Mouse (Mus musculus): ENCODE results near the gene Bmp2. TPM values are rescaled to one million over a fixed set of nuclear protein-coding genes. Genes with fewer than 3 reads are reported as not detected.

The Bmp2 gene
- polyA plus RNA-seq, 1 experiment from 2014 or later, result 7.9 TPM

GRCm38 (mm10) chr2:133535481-133535880, 16.5 kb upstream of the Bmp2 start:
- Histone ChIP-seq H3K27ac (no peak overlapping the region), H3K4me3 (no peak overlapping the region), H3K4me1 (no peaks in the 10 kb centered on the region), H3K27me3 (ENCODE audit: low read depth, poor library complexity, severe bottlenecking) (no peaks in the 10 kb centered on the region), H3K36me3 (no peaks in the 10 kb centered on the region), H3K9me3 (replicated peaks) (no peaks in the 10 kb centered on the region)
- DNase-seq (ENCODE audit: low spot score), result no peak
- 90% methylated on average over 9 of the region's 9 CpGs for WGBS

DNA sequence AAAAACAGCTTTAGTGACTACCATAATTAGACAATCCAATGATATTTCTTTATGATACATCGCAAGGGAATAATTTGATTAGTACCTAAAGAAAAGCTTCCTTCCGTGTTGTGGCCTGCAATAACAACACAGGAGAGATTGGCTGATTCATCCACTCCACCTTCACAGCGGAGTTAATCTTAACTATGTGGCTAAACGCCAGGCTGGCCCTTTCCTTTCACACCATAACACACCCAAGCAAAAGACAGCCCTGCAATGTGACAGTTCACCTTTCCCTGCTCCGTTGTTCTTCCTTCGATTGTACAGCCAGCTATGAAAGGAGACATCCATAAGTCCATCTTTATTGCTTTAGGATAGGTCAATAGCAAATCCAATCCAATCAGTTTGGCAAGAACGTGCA, 15.1 kb upstream of the Bmp2 start:
- no peaks in the 10 kb centered on the region for H3K4me1 ChIP-seq
- no peak overlapping the region for H3K4me3 ChIP-seq
- no peak overlapping the region for H3K27ac ChIP-seq
- DNase-seq (ENCODE audit: low spot score), result no peak
- no peaks in the 10 kb centered on the region for H3K36me3 ChIP-seq
- H3K9me3 ChIP-seq (replicated peaks), result no peaks in the 10 kb centered on the region
- H3K27me3 ChIP-seq (ENCODE audit: low read depth, poor library complexity, severe bottlenecking), result no peaks in the 10 kb centered on the region
- 91% methylated on average over 7 of the region's 7 CpGs for WGBS

- Histone ChIP-seq H3K4me3 (no peak overlapping the region), H3K4me1 (no peaks in the 10 kb centered on the region), H3K36me3 (no peaks in the 10 kb centered on the region), H3K27me3 (ENCODE audit: low read depth, poor library complexity, severe bottlenecking) (no peaks in the 10 kb centered on the region), H3K27ac (no peak overlapping the region), H3K9me3 (replicated peaks) (no peaks in the 10 kb centered on the region)
- 96% methylated on average over 1 of the region's 1 CpGs for WGBS
- no peak for DNase-seq (ENCODE audit: low spot score)
These were observed 11.3 kb upstream of the Bmp2 start for GRCm38 (mm10) chr2:133540702-133541101.

GRCm38 (mm10) chr2:133550238-133550682, 1.7 kb upstream of the Bmp2 start:
- Histone ChIP-seq H3K4me1 (peaks cover 44% of the 10 kb centered on the region), H3K36me3 (no peaks in the 10 kb centered on the region), H3K27me3 (ENCODE audit: low read depth, poor library complexity, severe bottlenecking) (peaks cover 54% of the 10 kb centered on the region), H3K4me3 (no peak overlapping the region), H3K9me3 (replicated peaks) (no peaks in the 10 kb centered on the region), H3K27ac (no peak overlapping the region)
- DNase-seq (ENCODE audit: low spot score), result peak; percentile 60
- 23% methylated on average over 4 of the region's 4 CpGs for WGBS

DNA sequence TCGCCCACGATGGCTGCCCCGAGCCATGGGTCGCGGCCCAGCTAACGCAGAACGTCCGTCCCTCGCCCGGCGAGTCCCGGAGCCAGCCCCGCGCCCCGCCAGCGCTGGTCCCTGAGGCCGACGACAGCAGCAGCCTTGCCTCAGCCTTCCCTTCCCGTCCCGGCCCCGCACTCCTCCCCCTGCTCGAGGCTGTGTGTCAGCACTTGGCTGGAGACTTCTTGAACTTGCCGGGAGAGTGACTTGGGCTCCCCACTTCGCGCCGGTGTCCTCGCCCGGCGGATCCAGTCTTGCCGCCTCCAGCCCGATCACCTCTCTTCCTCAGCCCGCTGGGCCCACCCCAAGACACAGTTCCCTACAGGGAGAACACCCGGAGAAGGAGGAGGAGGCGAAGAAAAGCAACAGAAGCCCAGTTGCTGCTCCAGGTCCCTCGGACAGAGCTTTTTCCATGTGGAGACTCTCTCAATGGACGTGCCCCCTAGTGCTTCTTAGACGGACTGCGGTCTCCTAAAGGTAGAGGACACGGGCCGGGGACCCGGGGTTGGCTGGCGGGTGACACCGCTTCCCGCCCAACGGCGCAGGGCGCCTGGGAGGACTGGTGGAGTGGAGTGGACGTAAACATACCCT, 995 bp downstream of the Bmp2 start:
- no peaks in the 10 kb centered on the region for H3K9me3 ChIP-seq (replicated peaks)
- H3K4me3 ChIP-seq, result peak overlapping the region; percentile 62
- H3K4me1 ChIP-seq, result peaks cover 38% of the 10 kb centered on the region
- DNase-seq (ENCODE audit: low spot score), result peak; percentile 68
- no peaks in the 10 kb centered on the region for H3K36me3 ChIP-seq
- peaks cover 75% of the 10 kb centered on the region for H3K27me3 ChIP-seq (ENCODE audit: low read depth, poor library complexity, severe bottlenecking)
- WGBS, result under 1% methylated on average over 48 of the region's 48 CpGs
- peak overlapping the region; percentile 81 for H3K27ac ChIP-seq

DNA sequence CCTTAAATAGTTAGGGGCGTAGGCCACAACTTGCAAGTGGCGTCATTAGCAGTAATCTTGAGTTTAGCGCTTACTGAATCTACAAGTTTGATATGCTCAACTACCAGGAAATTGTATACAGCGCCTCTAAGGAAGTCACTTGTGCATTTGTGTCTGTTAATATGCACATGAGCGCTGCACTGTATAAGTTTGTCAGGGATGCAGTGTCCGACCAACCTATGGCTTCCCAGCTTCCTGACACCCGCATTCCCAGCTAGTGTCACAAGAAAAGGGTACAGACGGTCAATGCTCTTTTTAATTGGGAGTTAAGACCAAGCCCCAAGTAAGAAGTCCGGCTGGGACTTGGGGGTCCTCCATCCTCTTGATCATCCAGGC, 1.9 kb downstream of the Bmp2 start:
- Histone ChIP-seq H3K27me3 (ENCODE audit: low read depth, poor library complexity, severe bottlenecking) (peaks cover 72% of the 10 kb centered on the region), H3K36me3 (no peaks in the 10 kb centered on the region), H3K4me1 (peaks cover 38% of the 10 kb centered on the region), H3K9me3 (replicated peaks) (no peaks in the 10 kb centered on the region), H3K27ac (peak overlapping the region; percentile 74), H3K4me3 (peak overlapping the region; percentile 62)
- WGBS, result 27% methylated on average over 9 of the region's 9 CpGs
- DNase-seq (ENCODE audit: low spot score), result no peak

DNA sequence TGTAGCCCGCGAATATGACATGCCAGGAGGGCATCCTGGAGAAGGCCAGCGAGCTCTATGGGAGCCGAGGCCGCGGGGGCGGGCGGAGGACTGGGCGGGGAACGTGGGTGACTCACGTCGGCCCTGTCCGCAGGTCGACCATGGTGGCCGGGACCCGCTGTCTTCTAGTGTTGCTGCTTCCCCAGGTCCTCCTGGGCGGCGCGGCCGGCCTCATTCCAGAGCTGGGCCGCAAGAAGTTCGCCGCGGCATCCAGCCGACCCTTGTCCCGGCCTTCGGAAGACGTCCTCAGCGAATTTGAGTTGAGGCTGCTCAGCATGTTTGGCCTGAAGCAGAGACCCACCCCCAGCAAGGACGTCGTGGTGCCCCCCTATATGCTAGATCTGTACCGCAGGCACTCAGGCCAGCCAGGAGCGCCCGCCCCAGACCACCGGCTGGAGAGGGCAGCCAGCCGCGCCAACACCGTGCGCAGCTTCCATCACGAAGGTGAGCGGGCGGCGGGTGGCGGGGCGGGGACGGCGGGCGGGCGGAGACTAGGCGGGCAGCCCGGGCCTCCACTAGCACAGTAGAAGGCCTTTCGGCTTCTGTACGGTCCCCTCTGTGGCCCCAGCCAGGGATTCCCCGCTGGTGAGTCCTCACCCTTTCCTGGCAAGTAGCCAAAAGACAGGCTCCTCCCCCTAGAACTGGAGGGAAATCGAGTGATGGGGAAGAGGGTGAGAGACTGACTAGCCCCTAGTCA, 2.5 kb downstream of the Bmp2 start:
- H3K9me3 ChIP-seq (replicated peaks), result no peaks in the 10 kb centered on the region
- peak overlapping the region; percentile 74 for H3K27ac ChIP-seq
- H3K36me3 ChIP-seq, result no peaks in the 10 kb centered on the region
- WGBS, result under 1% methylated on average over 55 of the region's 55 CpGs
- peak; percentile 70 for DNase-seq (ENCODE audit: low spot score)
- peak overlapping the region; percentile 62 for H3K4me3 ChIP-seq
- H3K27me3 ChIP-seq (ENCODE audit: low read depth, poor library complexity, severe bottlenecking), result peaks cover 68% of the 10 kb centered on the region
- H3K4me1 ChIP-seq, result peaks cover 38% of the 10 kb centered on the region

GRCm38 (mm10) chr2:133564248-133564886, 12.4 kb downstream of the Bmp2 start:
- Histone ChIP-seq H3K27me3 (ENCODE audit: low read depth, poor library complexity, severe bottlenecking) (no peaks in the 10 kb centered on the region), H3K4me3 (no peak overlapping the region), H3K4me1 (peaks cover 39% of the 10 kb centered on the region), H3K9me3 (replicated peaks) (no peaks in the 10 kb centered on the region), H3K36me3 (peaks cover 6% of the 10 kb centered on the region), H3K27ac (no peak overlapping the region)
- no peak for DNase-seq (ENCODE audit: low spot score)
- WGBS, result 83% methylated on average over 10 of the region's 10 CpGs

DNA sequence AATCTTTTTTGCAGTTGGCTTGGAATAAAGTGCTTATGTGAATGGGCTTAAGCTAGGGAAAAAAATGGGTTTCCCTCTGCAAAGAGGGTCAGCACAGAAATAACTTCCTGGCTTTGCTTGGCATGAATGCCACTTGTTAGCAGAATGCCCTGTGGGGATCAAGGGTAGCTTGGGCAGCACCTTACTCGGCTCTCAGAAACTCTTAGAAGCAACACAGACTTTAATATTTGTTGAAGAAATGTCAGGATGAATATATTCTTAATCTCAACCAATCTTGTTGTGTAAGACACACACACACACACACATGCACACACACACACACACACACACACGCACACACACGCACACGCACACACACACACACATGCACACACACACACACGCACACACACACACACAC, 13.5 kb downstream of the Bmp2 start:
- 75% methylated on average over 5 of the region's 5 CpGs for WGBS
- peak overlapping the region; percentile 75 for H3K27ac ChIP-seq
- no peak overlapping the region for H3K4me3 ChIP-seq
- H3K4me1 ChIP-seq, result peaks cover 39% of the 10 kb centered on the region
- H3K36me3 ChIP-seq, result peaks cover 6% of the 10 kb centered on the region
- DNase-seq (ENCODE audit: low spot score), result no peak
- H3K27me3 ChIP-seq (ENCODE audit: low read depth, poor library complexity, severe bottlenecking), result no peaks in the 10 kb centered on the region
- no peaks in the 10 kb centered on the region for H3K9me3 ChIP-seq (replicated peaks)

GRCm38 (mm10) chr2:133565995-133566710, 14.2 kb downstream of the Bmp2 start:
- Histone ChIP-seq H3K36me3 (peaks cover 2% of the 10 kb centered on the region), H3K27ac (peak overlapping the region; percentile 75)
- 44% methylated on average over 14 of the region's 14 CpGs for WGBS

GRCm38 (mm10) chr2:133591562-133592255, 39.8 kb downstream of the Bmp2 start:
- H3K27ac ChIP-seq, result no peak overlapping the region
- H3K27me3 ChIP-seq (ENCODE audit: low read depth, poor library complexity, severe bottlenecking), result no peaks in the 10 kb centered on the region
- 74% methylated on average over 12 of the region's 12 CpGs for whole genome bisulfite sequencing
- no peak for DNase-seq (ENCODE audit: low spot score)
- H3K4me1 ChIP-seq, result no peaks in the 10 kb centered on the region
- no peak overlapping the region for H3K4me3 ChIP-seq
- H3K36me3 ChIP-seq, result no peaks in the 10 kb centered on the region
- H3K9me3 ChIP-seq (replicated peaks), result no peaks in the 10 kb centered on the region

More at GRCm38 (mm10) chr2:133565995-133566710, 14.2 kb downstream of the Bmp2 start:
- Histone ChIP-seq H3K4me3 (no peak overlapping the region), H3K27me3 (ENCODE audit: low read depth, poor library complexity, severe bottlenecking) (no peaks in the 10 kb centered on the region), H3K9me3 (replicated peaks) (no peaks in the 10 kb centered on the region), H3K4me1 (peaks cover 39% of the 10 kb centered on the region)
- DNase-seq (ENCODE audit: low spot score), result peak; percentile 54

Measured in limb, embryonic 10.5 days (tissue).